Mouse (Mus musculus): ENCODE measurements around the gene Grin2b. TPM values are rescaled to one million over a fixed set of nuclear protein-coding genes. Genes with fewer than 3 reads are reported as not detected.

The Grin2b gene
- under 1 TPM; 0.03 to 0.16 TPM for total RNA-seq (2021)
- long read RNA-seq, experiment 1, partial matches to known transcripts = 0 of 3 reads
- long read RNA-seq, experiment 1, other reads (novel, unspliced or antisense) = 3 of 3 reads
- long read RNA-seq, experiment 2, partial matches to known transcripts = 0 of 2 reads
- long read RNA-seq, experiment 2, other reads (novel, unspliced or antisense) = 2 of 2 reads

GRCm38 (mm10) chr6:136173191-136173896 is at the start of gene Grin2b:
Gene Grin2b (minus strand): TSS chr6:136173511.
- DNase-seq = no peak

- DNase-seq = no peak
These were observed 48.6 kb upstream of the Grin2b start for GRCm38 (mm10) chr6:136221894-136222293.

GRCm38 (mm10) chr6:136210442-136210841 is 37.1 kb upstream of the Grin2b start:
- no peak for DNase-seq

- DNase-seq = no peak
These were observed 26.5 kb upstream of the Grin2b start for GRCm38 (mm10) chr6:136199814-136200213.

- DNase-seq = no peak
These were observed 21.3 kb upstream of the Grin2b start for GRCm38 (mm10) chr6:136194616-136195015.

GRCm38 (mm10) chr6:136178066-136178465 is 4.8 kb upstream of the Grin2b start:
- DNase-seq = no peak

- DNase-seq = no peak
These were observed 515 bp downstream of the Grin2b start for GRCm38 (mm10) chr6:136172801-136173190.

GRCm38 (mm10) chr6:136172172-136172651 is 1.1 kb downstream of the Grin2b start:
- no peak for DNase-seq

- no peak for DNase-seq
These were observed 2.0 kb downstream of the Grin2b start for GRCm38 (mm10) chr6:136171343-136171742.

GRCm38 (mm10) chr6:136170381-136170780 is 2.9 kb downstream of the Grin2b start:
- DNase-seq = no peak

- no peak for DNase-seq
These were observed 6.0 kb downstream of the Grin2b start for GRCm38 (mm10) chr6:136167361-136167760.

GRCm38 (mm10) chr6:136165443-136166077 is 7.8 kb downstream of the Grin2b start:
- peak; percentile 15 for DNase-seq

- DNase-seq = no peak
These were observed 11.2 kb downstream of the Grin2b start for GRCm38 (mm10) chr6:136162090-136162489.

GRCm38 (mm10) chr6:136153444-136153843 is 19.9 kb downstream of the Grin2b start:
- DNase-seq = peak; percentile 24

- DNase-seq = no peak
These were observed 23.2 kb downstream of the Grin2b start for GRCm38 (mm10) chr6:136150064-136150463.

GRCm38 (mm10) chr6:136139967-136140366 is 33.3 kb downstream of the Grin2b start:
- no peak for DNase-seq

- no peak for DNase-seq
These were observed 42.9 kb downstream of the Grin2b start for GRCm38 (mm10) chr6:136130456-136130855.

- DNase-seq = no peak
These were observed 50.7 kb downstream of the Grin2b start for GRCm38 (mm10) chr6:136122593-136122992.

GRCm38 (mm10) chr6:136117390-136117789 is 55.9 kb downstream of the Grin2b start:
- no peak for DNase-seq

- no peak for DNase-seq
These were observed 59.5 kb downstream of the Grin2b start for GRCm38 (mm10) chr6:136113639-136114410.

GRCm38 (mm10) chr6:136109172-136109571 is 64.1 kb downstream of the Grin2b start:
- DNase-seq = no peak

- DNase-seq = no peak
These were observed 64.8 kb downstream of the Grin2b start for GRCm38 (mm10) chr6:136108466-136108865.

- no peak for DNase-seq
These were observed 68.1 kb downstream of the Grin2b start for GRCm38 (mm10) chr6:136105221-136105620.

All from gastrocnemius, postnatal 25 days (tissue).